Mouse (Mus musculus) telencephalon, adult 2 months (tissue): ENCODE measurements around the gene Gpr89.

Source experiments
- DNase-seq: peaks from one replicate; pipeline ENCODE4 v3.0.0-alpha.2; 2011; ENCODE audit warnings: low read depth, low spot score

Gene Gpr89

GRCm38 (mm10) chr3:96823701-96824100 is 81.4 kb downstream of the Gpr89 start:
- DNase-seq, result no peak

GRCm38 (mm10) chr3:96821581-96821980 is 83.6 kb downstream of the Gpr89 start:
- no peak for DNase-seq

GRCm38 (mm10) chr3:96820116-96820915 is 84.8 kb downstream of the Gpr89 start:
- DNase-seq, result no peak
